ENCODE assay signal across 8 mouse cellular contexts in genomic region chr15:97839473-97839872, GRCm38 (mm10). TPM values are rescaled to one million over a fixed set of nuclear protein-coding genes. Genes with fewer than 3 reads are reported as not detected.
DNase-seq lines count a peak whose midpoint lies in the region; ATAC-seq lines count a peak whose summit lies in the region.
"Had no signal": no experiment of that assay in that cellular context is flagged by ENCODE, and none has a peak within 500 bp of the region (broad histone marks: within the 10 kb centered on the region; RNA-seq: fewer than 3 reads in every experiment).

No protein-coding gene starts in this region.

- peak overlapping the region; percentile 6; the same call in 1 of the 2 replicates for H3K27ac ChIP-seq in kidney, embryonic 14.5 days (ENCODE audit: low read depth, low read length)
- peak overlapping the region; percentile 39 for H3K27ac ChIP-seq in embryonic facial prominence, embryonic 14.5 days (replicated peaks; ENCODE audit: low read depth, low read length)
- peak overlapping the region; percentile 27 for H3K27ac ChIP-seq in liver, embryonic 12.5 days
- no peak overlapping the region for H3K27ac ChIP-seq in forebrain, embryonic 16.5 days (ENCODE audit: low read length)
- H3K27ac ChIP-seq: liver, embryonic 14.5 days had no signal

- H3K36me3 ChIP-seq in kidney, embryonic 14.5 days (ENCODE audit: control insufficient read depth, insufficient read depth, low read length), result no peaks in the 10 kb centered on the region
- H3K36me3 ChIP-seq in embryonic facial prominence, embryonic 14.5 days (ENCODE audit: control insufficient read depth, insufficient read depth, low read length), result no peaks in the 10 kb centered on the region
- H3K36me3 ChIP-seq in liver, embryonic 12.5 days, result no peaks in the 10 kb centered on the region
- H3K36me3 ChIP-seq in forebrain, embryonic 16.5 days (ENCODE audit: control insufficient read depth, insufficient read depth), result no peaks in the 10 kb centered on the region

- peaks cover 38% of the 10 kb centered on the region for H3K4me1 ChIP-seq in kidney, embryonic 14.5 days (ENCODE audit: control insufficient read depth, insufficient read depth, low read length)
- H3K4me1 ChIP-seq in embryonic facial prominence, embryonic 14.5 days (ENCODE audit: control insufficient read depth, insufficient read depth, low read length), result peaks cover 36% of the 10 kb centered on the region
- H3K4me1 ChIP-seq in liver, embryonic 12.5 days, result peaks cover 85% of the 10 kb centered on the region
- peaks cover 6% of the 10 kb centered on the region for H3K4me1 ChIP-seq in forebrain, embryonic 16.5 days (replicated peaks; ENCODE audit: control insufficient read depth, insufficient read depth, low read length)

- no peak overlapping the region for H3K4me2 ChIP-seq in kidney, embryonic 14.5 days (replicated peaks; ENCODE audit: low read depth, low read length)
- H3K4me2 ChIP-seq in embryonic facial prominence, embryonic 14.5 days (ENCODE audit: low read depth, low read length), result no peak overlapping the region
- H3K4me2 ChIP-seq in liver, embryonic 12.5 days, result no peak overlapping the region
- H3K4me2 ChIP-seq in forebrain, embryonic 16.5 days (ENCODE audit: low read length), result no peak overlapping the region

- no peak for ATAC-seq in kidney, embryonic 14.5 days (ENCODE audit: low FRiP score, low TSS enrichment)
- ATAC-seq in embryonic facial prominence, embryonic 14.5 days (ENCODE audit: low read depth), result no peak
- no peak for ATAC-seq in liver, embryonic 12.5 days
- no peak for ATAC-seq in forebrain, embryonic 16.5 days

- no peaks in the 10 kb centered on the region for H3K9me3 ChIP-seq in kidney, embryonic 14.5 days (ENCODE audit: control insufficient read depth, low read length)
- H3K9me3 ChIP-seq in embryonic facial prominence, embryonic 14.5 days (ENCODE audit: control insufficient read depth, low read length), result no peaks in the 10 kb centered on the region
- H3K9me3 ChIP-seq in liver, embryonic 12.5 days (replicated peaks), result no peaks in the 10 kb centered on the region
- no peaks in the 10 kb centered on the region for H3K9me3 ChIP-seq in forebrain, embryonic 16.5 days (ENCODE audit: control insufficient read depth, low read length)

- DNase-seq in kidney, postnatal 4 days, result no peak
- DNase-seq in T-cell, adult 2 months (ENCODE audit: low spot score), result peak; percentile 48
- DNase-seq in embryonic facial prominence, embryonic 14.5 days (ENCODE audit: low spot score), result no peak
- DNase-seq in retina, postnatal 1 day, result no peak

- 79% methylated on average over 4 of the region's 4 CpGs for WGBS in kidney, embryonic 14.5 days
- 62% methylated on average over 4 of the region's 4 CpGs for WGBS in embryonic facial prominence, embryonic 14.5 days
- 79% methylated on average over 4 of the region's 4 CpGs for WGBS in liver, embryonic 12.5 days (ENCODE audit: insufficient replicate concordance)
- WGBS in forebrain, embryonic 16.5 days, result 80% methylated on average over 4 of the region's 4 CpGs

- no peak overlapping the region for H3K4me3 ChIP-seq in kidney, embryonic 14.5 days (ENCODE audit: low read length)
- H3K4me3 ChIP-seq in embryonic facial prominence, embryonic 14.5 days (ENCODE audit: low read depth, low read length), result no peak overlapping the region
- H3K4me3 ChIP-seq in liver, embryonic 12.5 days, result no peak overlapping the region
- no peak overlapping the region for H3K4me3 ChIP-seq in forebrain, embryonic 16.5 days (replicated peaks; ENCODE audit: low read length)

- H3K9ac ChIP-seq in kidney, embryonic 14.5 days (ENCODE audit: low read depth, low read length), result no peak overlapping the region
- no peak overlapping the region for H3K9ac ChIP-seq in embryonic facial prominence, embryonic 14.5 days (ENCODE audit: low read depth, low read length)
- H3K9ac ChIP-seq in liver, embryonic 12.5 days, result no peak overlapping the region
- no peak overlapping the region for H3K9ac ChIP-seq in forebrain, embryonic 16.5 days (replicated peaks; ENCODE audit: low read depth, low read length)
- H3K9ac ChIP-seq: liver, embryonic 14.5 days had no signal

- H3K27me3 ChIP-seq in kidney, embryonic 14.5 days (ENCODE audit: control insufficient read depth, insufficient read depth, low read length), result no peaks in the 10 kb centered on the region
- H3K27me3 ChIP-seq in embryonic facial prominence, embryonic 14.5 days (replicated peaks; ENCODE audit: control insufficient read depth, insufficient read depth, low read length), result no peaks in the 10 kb centered on the region
- H3K27me3 ChIP-seq in liver, embryonic 12.5 days (replicated peaks), result no peaks in the 10 kb centered on the region
- H3K27me3 ChIP-seq in forebrain, embryonic 16.5 days (replicated peaks; ENCODE audit: control insufficient read depth, insufficient read depth, low read length), result no peaks in the 10 kb centered on the region

RNA-seq across cellular contexts. Expression of gene Hdac7, which starts 4.8 kb away (rescaled TPM):
- 32.2 and 34.1 TPM in 2 replicates for polyA plus RNA-seq in kidney, embryonic 14.5 days (2014; fragmentation: Nextera tagmentation; extraction: Ambion mirVana)
- polyA plus RNA-seq in embryonic facial prominence, embryonic 14.5 days (2014; fragmentation: Nextera tagmentation; extraction: Ambion mirVana), result 30.8 and 31.7 TPM in 2 replicates
- polyA plus RNA-seq in liver, embryonic 12.5 days (2016; fragmentation: Nextera tagmentation; extraction: Ambion mirVana), result 14.0 and 14.3 TPM in 2 replicates
- polyA plus RNA-seq in forebrain, embryonic 16.5 days (2015; fragmentation: Nextera tagmentation; extraction: Ambion mirVana), result 21.7 and 31.1 TPM in 2 replicates
